Mouse (Mus musculus): ENCODE measurements around the gene Ndufs6.

Gene Ndufs6

GRCm38 (mm10) chr13:73327827-73328698 is at the start of gene Ndufs6, which contains the start of gene Mrpl36:
Gene Ndufs6, minus strand, starts transcription at chr13:73328542.
Gene Mrpl36, plus strand, starts transcription at chr13:73328513.
- peak; percentile 92 for DNase-seq (ENCODE audit: low read depth in 2 of 2, low spot score in 2 of 2)

- DNase-seq (ENCODE audit: low read depth in 2 of 2, low spot score in 2 of 2): no peak
Observed at GRCm38 (mm10) chr13:73377637-73378036, 49.3 kb upstream of the Ndufs6 start.

DNA sequence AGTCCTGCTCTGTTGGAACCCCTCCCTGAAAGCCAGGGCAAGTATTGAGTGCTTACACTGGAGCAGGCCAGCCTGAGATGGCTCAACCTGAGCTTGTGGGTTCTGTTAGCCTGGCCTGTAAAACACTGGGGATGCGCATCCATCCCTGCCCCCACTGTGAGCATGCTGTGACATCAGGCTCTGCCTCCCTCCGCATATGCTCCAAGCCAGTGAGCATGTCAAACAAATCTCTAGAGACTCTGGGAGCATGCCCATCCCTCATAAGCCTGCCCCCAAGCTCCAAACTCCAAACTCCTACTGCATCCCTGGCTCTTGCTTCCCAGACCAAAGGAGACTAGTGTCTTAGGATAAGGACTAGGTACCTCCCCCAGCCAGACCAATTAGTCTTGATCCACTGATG is 46.3 kb upstream of the Ndufs6 start:
- no peak for DNase-seq (ENCODE audit: low read depth in 2 of 2, low spot score in 2 of 2)

GRCm38 (mm10) chr13:73373367-73373766 is 45.0 kb upstream of the Ndufs6 start:
- DNase-seq (ENCODE audit: low read depth in 2 of 2, low spot score in 2 of 2): no peak

GRCm38 (mm10) chr13:73357106-73357505 is 28.8 kb upstream of the Ndufs6 start:
- no peak for DNase-seq (ENCODE audit: low read depth in 2 of 2, low spot score in 2 of 2)

DNA sequence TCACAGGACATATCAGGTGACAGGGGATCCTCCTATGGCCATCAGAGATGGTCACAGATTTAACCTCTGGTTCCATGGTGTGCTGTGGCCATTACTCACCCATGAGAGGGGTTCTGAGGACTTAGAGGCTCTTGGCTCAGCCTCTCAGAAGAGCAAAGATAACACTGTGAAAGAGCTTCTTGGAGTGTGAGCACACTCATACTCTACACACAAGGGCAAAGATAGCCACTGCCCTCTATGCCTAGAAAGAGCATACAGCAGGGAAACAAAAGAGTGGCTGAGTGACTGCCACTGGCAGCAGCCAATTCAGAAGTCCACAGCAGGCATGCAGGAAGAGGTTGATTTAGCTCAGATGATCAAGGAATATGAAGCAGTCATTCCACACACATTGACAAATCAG is 24.1 kb upstream of the Ndufs6 start:
- no peak for DNase-seq (ENCODE audit: low read depth in 2 of 2, low spot score in 2 of 2)

DNA sequence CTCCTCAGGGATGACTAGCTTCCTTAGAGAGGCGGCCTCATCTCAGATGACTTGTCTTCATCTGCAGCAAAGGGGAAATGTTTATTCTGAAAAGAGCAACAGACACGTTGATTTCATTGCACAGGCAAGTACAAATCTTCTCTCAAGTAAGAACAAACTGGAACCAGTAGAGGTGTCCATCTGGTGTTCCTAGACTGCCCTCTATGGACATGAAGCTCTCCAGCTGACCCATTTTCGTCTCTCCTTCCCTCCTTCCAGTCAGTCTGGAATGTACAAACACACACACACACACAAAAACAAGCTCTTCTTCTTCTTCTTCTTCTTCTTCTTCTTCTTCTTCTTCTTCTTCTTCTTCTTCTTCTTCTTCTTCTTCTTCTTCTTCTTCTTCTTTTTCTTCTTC is 23.6 kb upstream of the Ndufs6 start:
- DNase-seq (ENCODE audit: low read depth in 2 of 2, low spot score in 2 of 2): no peak

GRCm38 (mm10) chr13:73350741-73351140 is 22.4 kb upstream of the Ndufs6 start:
- DNase-seq (ENCODE audit: low read depth in 2 of 2, low spot score in 2 of 2): no peak

DNA sequence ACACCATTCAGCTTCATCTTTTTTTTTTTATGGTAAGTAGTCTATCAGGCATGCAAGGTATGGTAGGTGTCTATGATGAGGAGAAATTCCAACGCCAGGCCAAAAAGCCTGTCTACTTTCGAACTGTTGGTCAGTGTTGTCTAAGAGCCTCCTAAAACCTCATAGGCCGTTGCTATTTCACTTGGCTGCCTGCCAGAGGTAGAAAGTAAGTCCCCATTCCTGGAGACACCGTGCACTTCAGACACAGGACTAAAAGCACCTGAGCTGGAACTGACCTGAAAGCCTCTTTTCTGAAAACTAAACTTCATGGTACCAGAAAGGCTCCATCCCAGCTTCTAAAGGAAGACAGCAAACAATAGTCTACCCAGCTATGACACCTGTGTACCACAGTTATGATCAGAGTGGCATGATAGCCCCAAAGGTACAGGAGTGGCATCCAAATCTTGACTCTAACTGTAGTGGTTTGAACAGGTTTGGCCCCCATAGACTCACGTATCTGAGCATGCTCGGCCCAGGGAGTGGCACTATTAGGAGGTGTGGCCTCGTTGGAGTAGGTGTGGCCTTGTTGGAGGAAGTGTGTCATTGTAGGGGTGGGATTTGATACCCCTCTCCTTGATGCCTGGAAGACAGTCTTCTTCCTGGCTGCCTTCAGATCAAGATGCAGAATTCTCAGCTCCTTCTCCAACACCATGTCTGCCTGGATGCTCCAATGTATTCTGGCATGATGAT is 19.7 kb upstream of the Ndufs6 start:
- DNase-seq (ENCODE audit: low read depth in 2 of 2, low spot score in 2 of 2): no peak

DNA sequence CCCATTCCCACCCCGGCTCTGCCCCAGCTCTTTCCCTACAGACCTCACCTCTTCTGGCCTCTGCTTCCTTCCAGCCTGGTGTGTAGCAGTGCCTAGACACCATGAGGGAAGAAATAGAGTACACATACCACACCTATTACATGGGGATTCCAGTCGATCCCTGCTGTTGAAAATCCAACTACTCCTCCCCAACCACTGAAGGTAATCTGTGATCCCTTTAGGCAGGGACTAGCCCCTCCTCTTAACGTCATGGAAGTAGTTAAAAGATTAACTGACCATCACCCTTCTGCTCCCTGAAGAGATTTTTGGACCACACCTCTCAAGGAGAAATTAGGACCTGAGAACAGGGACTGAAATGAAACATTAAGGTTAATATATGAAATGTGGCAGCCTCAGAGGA is 18.8 kb upstream of the Ndufs6 start:
- DNase-seq (ENCODE audit: low read depth in 2 of 2, low spot score in 2 of 2): no peak

DNA sequence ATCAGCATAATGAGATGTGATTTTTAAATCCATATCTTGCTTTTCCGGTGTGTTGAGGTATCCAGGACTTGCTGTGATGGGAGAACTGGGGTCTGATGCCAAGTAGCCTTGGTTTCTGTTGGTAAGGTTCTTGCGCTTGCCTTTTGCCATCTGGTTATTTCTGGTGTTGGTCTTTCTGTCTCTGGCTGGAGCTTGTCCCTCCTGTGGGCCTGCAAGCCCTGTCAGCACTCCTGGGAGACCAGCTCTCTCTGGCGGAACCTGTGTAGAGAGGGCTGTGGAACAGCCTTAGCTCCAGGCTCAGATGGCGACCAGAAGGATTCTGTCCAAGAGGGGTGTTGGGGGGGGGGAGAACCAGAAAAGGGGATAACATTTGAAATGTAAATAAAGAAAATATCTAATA is 18.4 kb upstream of the Ndufs6 start:
- DNase-seq (ENCODE audit: low read depth in 2 of 2, low spot score in 2 of 2): no peak

DNA sequence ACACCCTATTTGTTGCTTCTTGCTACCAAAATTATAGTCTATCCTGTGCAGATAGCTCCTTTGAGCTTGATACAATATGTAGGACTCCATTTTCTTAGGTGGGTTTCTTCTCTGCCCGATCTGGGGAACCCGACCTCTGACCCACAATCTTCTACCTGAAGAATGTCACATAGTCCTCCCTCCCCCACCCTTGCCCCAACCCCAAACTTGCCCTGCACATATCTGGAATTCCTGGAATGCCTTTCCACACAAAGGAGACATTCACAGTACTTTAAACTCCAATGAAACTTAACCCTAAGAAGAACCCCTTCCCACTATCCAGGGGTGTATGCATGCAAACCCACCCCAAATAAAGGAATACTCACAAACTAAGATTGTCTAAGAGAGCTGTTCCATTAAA is 17.8 kb upstream of the Ndufs6 start:
- DNase-seq (ENCODE audit: low read depth in 2 of 2, low spot score in 2 of 2): no peak

GRCm38 (mm10) chr13:73345102-73345890 is 17.0 kb upstream of the Ndufs6 start:
- DNase-seq (ENCODE audit: low read depth in 2 of 2, low spot score in 2 of 2): peak in 1 of 2 experiments; percentile 15

- DNase-seq (ENCODE audit: low read depth in 2 of 2, low spot score in 2 of 2): no peak
Observed at GRCm38 (mm10) chr13:73336753-73337152, 8.4 kb upstream of the Ndufs6 start.

GRCm38 (mm10) chr13:73331736-73332135 is 3.4 kb upstream of the Ndufs6 start:
- DNase-seq (ENCODE audit: low read depth in 2 of 2, low spot score in 2 of 2): no peak

- peak; percentile 76 to 81 for DNase-seq (ENCODE audit: low read depth in 2 of 2, low spot score in 2 of 2)
Observed at GRCm38 (mm10) chr13:73330844-73331501, 2.6 kb upstream of the Ndufs6 start.

DNA sequence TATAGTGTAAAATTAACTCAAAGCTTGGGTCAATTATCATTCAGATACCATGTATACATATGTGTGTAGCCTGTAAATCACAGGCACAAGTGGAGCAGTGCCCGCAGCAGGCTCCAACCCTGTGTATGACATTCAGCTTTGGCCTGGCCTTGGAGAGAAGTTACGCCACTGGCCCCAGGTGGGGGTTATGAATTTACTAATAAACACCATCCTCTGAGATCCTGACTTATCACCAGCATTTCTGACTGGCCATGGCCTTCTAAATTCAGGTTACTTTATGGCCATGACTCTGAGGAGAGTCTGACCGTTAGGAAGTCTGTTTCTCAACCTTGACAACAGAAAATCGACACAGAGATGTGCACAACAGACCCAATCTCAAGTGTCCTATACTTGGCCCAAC is 4.9 kb downstream of the Ndufs6 start:
- DNase-seq (ENCODE audit: low read depth in 2 of 2, low spot score in 2 of 2): no peak

DNA sequence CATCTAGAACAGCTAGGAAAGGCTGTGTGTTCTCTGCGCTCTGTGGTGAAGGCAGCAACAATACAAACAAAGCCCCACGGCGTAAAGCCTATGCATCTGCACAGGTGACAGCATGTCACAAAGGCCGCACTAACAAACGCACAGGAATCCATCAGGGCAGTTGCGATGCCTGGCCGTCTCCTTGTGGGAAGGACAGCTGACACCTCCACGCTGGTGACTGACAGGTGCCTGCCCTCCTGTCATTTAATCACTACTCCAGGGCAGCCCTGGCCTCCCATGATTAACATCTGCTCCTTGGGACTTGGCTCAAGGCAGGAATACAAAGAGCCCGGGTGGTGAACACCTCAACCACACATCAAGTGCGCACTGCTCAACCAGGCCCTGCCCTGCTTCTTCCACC is 5.7 kb downstream of the Ndufs6 start:
- no peak for DNase-seq (ENCODE audit: low read depth in 2 of 2, low spot score in 2 of 2)

- no peak for DNase-seq (ENCODE audit: low read depth in 2 of 2, low spot score in 2 of 2)
Observed at GRCm38 (mm10) chr13:73320048-73320447, 8.3 kb downstream of the Ndufs6 start.

DNA sequence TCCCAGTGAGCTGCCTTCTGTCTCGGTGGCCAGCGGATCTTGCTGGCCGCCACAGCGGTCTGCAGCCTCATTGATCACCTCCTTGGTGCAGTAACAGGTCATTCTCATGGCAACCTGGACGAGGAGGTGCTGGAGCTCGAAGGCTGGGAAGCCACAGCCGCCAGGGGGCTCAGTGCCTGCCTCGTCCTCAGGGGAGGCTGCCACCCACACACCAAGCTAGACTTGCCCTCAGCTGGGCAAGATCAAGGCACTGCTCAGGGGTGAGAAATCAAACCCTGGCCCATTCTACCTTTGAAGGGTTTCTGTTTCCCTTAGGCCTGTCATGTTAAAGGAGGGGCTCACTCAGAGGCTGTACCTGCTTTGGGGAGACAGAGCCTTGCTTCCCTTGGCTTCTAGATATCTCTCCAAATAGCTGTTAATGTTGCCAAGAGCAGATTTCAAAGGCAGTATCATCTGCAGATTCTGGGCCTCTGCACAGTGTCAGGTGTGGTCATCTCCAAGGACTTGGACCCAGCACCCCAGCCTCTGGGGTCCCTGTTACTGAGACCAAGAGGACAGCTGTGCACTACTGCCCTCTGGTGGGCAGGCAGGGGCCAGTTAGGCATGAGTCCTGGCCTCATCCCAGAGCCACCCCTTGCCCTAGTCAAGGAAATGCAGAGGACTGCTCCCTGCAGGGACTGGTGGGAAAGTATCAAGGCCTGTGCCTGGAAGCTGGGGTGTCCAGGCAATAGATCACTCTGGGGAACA is 18.0 kb downstream of the Ndufs6 start:
- peak in 1 of 2 experiments; percentile 14 for DNase-seq (ENCODE audit: low read depth in 2 of 2, low spot score in 2 of 2)

All from CD8-positive naive resting alpha-beta T cell, adult 2 months (primary cell).